Mouse (Mus musculus): ENCODE measurements around the gene Vps8. TPM values are rescaled to one million over a fixed set of nuclear protein-coding genes. Genes with fewer than 3 reads are reported as not detected.

Gene Vps8
- polyA plus RNA-seq, 1 experiment from 2014 or later: 10.7 TPM

- Histone ChIP-seq H3K4me1 (no peaks in the 10 kb centered on the region), H3K27ac (no peak overlapping the region), H3K9ac (no peak overlapping the region), H3K4me2 (no peak overlapping the region), H3K36me3 (peaks cover 14% of the 10 kb centered on the region), H3K4me3 (no peak overlapping the region), H3K9me3 (no peaks in the 10 kb centered on the region), H3K27me3 (no peaks in the 10 kb centered on the region)
- WGBS: 89% methylated on average over 7 of the region's 7 CpGs
- ATAC-seq (ENCODE audit: insufficient number of reproducible peaks, insufficient read depth, low FRiP score, low TSS enrichment, low read depth): no peak
Observed at GRCm38 (mm10) chr16:21676791-21677190, 253.9 kb downstream of the Vps8 start.

- no peak for ATAC-seq (ENCODE audit: insufficient number of reproducible peaks, insufficient read depth, low FRiP score, low TSS enrichment, low read depth)
- no peak overlapping the region for H3K4me3 ChIP-seq
- no peaks in the 10 kb centered on the region for H3K27me3 ChIP-seq
- no peak overlapping the region for H3K27ac ChIP-seq
- peaks cover 8% of the 10 kb centered on the region for H3K4me1 ChIP-seq
- H3K36me3 ChIP-seq: peaks cover 22% of the 10 kb centered on the region
- no peak overlapping the region for H3K4me2 ChIP-seq
- H3K9me3 ChIP-seq: peaks cover 8% of the 10 kb centered on the region; the same call in 1 of the 2 replicates
- H3K9ac ChIP-seq: no peak overlapping the region
- 77% methylated on average over 5 of the region's 5 CpGs for WGBS
Observed at GRCm38 (mm10) chr16:21687406-21687805, 264.5 kb downstream of the Vps8 start.

- no peak overlapping the region for H3K9ac ChIP-seq
- H3K27me3 ChIP-seq: no peaks in the 10 kb centered on the region
- peaks cover 15% of the 10 kb centered on the region; the same call in 1 of the 2 replicates for H3K36me3 ChIP-seq
- H3K4me1 ChIP-seq: peaks cover 16% of the 10 kb centered on the region
- no peak for ATAC-seq (ENCODE audit: insufficient number of reproducible peaks, insufficient read depth, low FRiP score, low TSS enrichment, low read depth)
- H3K27ac ChIP-seq: no peak overlapping the region
- no peaks in the 10 kb centered on the region for H3K9me3 ChIP-seq
- 83% methylated on average over 5 of the region's 5 CpGs for WGBS
- no peak overlapping the region for H3K4me3 ChIP-seq
- no peak overlapping the region for H3K4me2 ChIP-seq
Observed at GRCm38 (mm10) chr16:21689141-21689540, 266.2 kb downstream of the Vps8 start.

GRCm38 (mm10) chr16:21690216-21690755 lies 267.4 kb downstream of the Vps8 start:
- no peak for ATAC-seq (ENCODE audit: insufficient number of reproducible peaks, insufficient read depth, low FRiP score, low TSS enrichment, low read depth)
- 41% methylated on average over 5 of the region's 5 CpGs for WGBS
- peaks cover 15% of the 10 kb centered on the region; the same call in 1 of the 2 replicates for H3K36me3 ChIP-seq
- no peak overlapping the region for H3K27ac ChIP-seq
- H3K27me3 ChIP-seq: no peaks in the 10 kb centered on the region
- no peaks in the 10 kb centered on the region for H3K9me3 ChIP-seq
- no peak overlapping the region for H3K9ac ChIP-seq
- H3K4me3 ChIP-seq: no peak overlapping the region
- H3K4me1 ChIP-seq: peaks cover 18% of the 10 kb centered on the region
- H3K4me2 ChIP-seq: no peak overlapping the region

GRCm38 (mm10) chr16:21693981-21694462 lies 271.1 kb downstream of the Vps8 start:
- peak; percentile 28 for ATAC-seq (ENCODE audit: insufficient number of reproducible peaks, insufficient read depth, low FRiP score, low TSS enrichment, low read depth)
- H3K4me3 ChIP-seq: peak overlapping the region; percentile 85
- WGBS: under 1% methylated on average over 45 of the region's 45 CpGs
- H3K36me3 ChIP-seq: no peaks in the 10 kb centered on the region
- H3K4me1 ChIP-seq: peaks cover 23% of the 10 kb centered on the region
- H3K27ac ChIP-seq: peak overlapping the region; percentile 87
- peak overlapping the region; percentile 91 for H3K9ac ChIP-seq
- no peaks in the 10 kb centered on the region for H3K9me3 ChIP-seq
- no peaks in the 10 kb centered on the region for H3K27me3 ChIP-seq
- peak overlapping the region; percentile 96 for H3K4me2 ChIP-seq

Other genes starting within 250 kb of the Vps8 start
- 71.4 and 72.9 TPM in 2 replicates for gene Ephb3, start 218.4 kb upstream of the Vps8 start, polyA plus RNA-seq (2015; fragmentation: Nextera tagmentation; extraction: Ambion mirVana)

All from embryonic facial prominence, embryonic 13.5 days (tissue).